Mouse (Mus musculus) liver, embryonic 16.5 days (tissue): ENCODE results near the gene 1700037H04Rik. TPM values are rescaled to one million over a fixed set of nuclear protein-coding genes. Genes with fewer than 3 reads are reported as not detected.

Experiments
- ATAC-seq: fragments of 200-750 bp; cut with Nextera tagmentation; 2 replicates; pipeline ENCODE4 v1.8.0; 2017; ENCODE audit warnings: low read depth, mild to moderate bottlenecking, moderate number of reproducible peaks, moderate library complexity
- H3K27ac ChIP-seq: fragments of 300-500 bp; sonication (generic); 2 replicates; pipeline ENCODE4 v1.5.1; 2014; ENCODE audit warnings: mild to moderate bottlenecking, low read length
- H3K27me3 ChIP-seq: fragments of 300-500 bp; sonication (generic); 2 replicates; pipeline ENCODE4 v1.6.1; 2014; ENCODE audit warnings: low read depth, low read length, mixed read lengths; ENCODE audit not compliant: control insufficient read depth, insufficient read depth
- H3K36me3 ChIP-seq: fragments of 300-500 bp; sonication (generic); 2 replicates; pipeline ENCODE4 v1.6.1; 2014; ENCODE audit warnings: mild to moderate bottlenecking; ENCODE audit not compliant: control insufficient read depth, insufficient read depth
- H3K4me1 ChIP-seq: fragments of 300-500 bp; sonication (generic); 2 replicates; pipeline ENCODE4 v1.6.1; 2014; ENCODE audit warnings: low read depth, low read length, mixed read lengths; ENCODE audit not compliant: control insufficient read depth
- H3K4me2 ChIP-seq: fragments of 300-500 bp; sonication (generic); 2 replicates; pipeline ENCODE4 v1.6.1; 2014; ENCODE audit warnings: low read depth, low read length, mixed read lengths
- H3K4me3 ChIP-seq: fragments of 300-500 bp; sonication (generic); 2 replicates; pipeline ENCODE4 v1.5.1; 2014; ENCODE audit warnings: low read depth, mild to moderate bottlenecking, low read length
- H3K9ac ChIP-seq: fragments of 300-500 bp; sonication (generic); 2 replicates; pipeline ENCODE4 v1.6.1; 2014; ENCODE audit warnings: low read depth, low read length
- H3K9me3 ChIP-seq: fragments of 300-500 bp; sonication (generic); replicated peaks from 2 replicates; pipeline ENCODE4 v1.6.1; 2016; ENCODE audit warnings: low read length; ENCODE audit not compliant: control insufficient read depth
- WGBS: fragments of 180-500 bp; shearing (Covaris S2); extraction: QIAGEN DNeasy Blood & Tissue Kit; methylation state at CpG from one replicate; pipeline ENCODE4 v1.1.7; 2014; ENCODE audit not compliant: insufficient replicate concordance; 5-methylcytosine and 5-hydroxymethylcytosine counted together
- polyA plus RNA-seq: library from polyadenylated mRNA; unstranded; fragments of >200 nt; fragmentation: Nextera tagmentation; extraction: Ambion mirVana; gene quantifications from 2 replicates; pipeline ENCODE4 v1.2.1, GENCODE M21; 2015

The 1700037H04Rik gene
- polyA plus RNA-seq, 1 experiment from 2014 or later, result 133 TPM

DNA sequence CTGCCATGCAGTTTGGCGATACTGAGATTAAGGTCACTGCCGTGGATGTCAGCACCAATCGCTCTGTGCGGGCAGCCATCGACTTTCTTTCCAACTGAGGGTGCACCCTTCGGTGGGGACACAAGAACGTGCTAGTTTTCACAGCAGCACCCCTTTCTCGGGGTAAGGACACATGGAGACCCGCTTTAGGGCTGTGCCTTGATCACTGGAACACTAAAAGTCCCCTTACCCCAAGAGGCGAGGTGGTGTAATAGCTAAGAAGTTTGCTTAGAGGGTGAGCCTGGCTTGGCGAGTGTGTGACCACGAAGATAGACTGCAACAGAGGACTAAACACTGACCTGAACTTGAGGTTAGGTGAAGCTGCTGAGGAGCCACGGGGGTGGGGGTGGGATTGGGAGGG is 14.8 kb downstream of the 1700037H04Rik start:
- Histone ChIP-seq H3K9ac (no peak overlapping the region), H3K4me2 (no peak overlapping the region), H3K27ac (no peak overlapping the region), H3K9me3 (no peaks in the 10 kb centered on the region), H3K27me3 (no peaks in the 10 kb centered on the region), H3K4me3 (no peak overlapping the region), H3K4me1 (peaks cover 10% of the 10 kb centered on the region), H3K36me3 (peaks cover 59% of the 10 kb centered on the region)
- ATAC-seq, result no peak
- WGBS, result 78% methylated on average over 13 of the region's 13 CpGs

DNA sequence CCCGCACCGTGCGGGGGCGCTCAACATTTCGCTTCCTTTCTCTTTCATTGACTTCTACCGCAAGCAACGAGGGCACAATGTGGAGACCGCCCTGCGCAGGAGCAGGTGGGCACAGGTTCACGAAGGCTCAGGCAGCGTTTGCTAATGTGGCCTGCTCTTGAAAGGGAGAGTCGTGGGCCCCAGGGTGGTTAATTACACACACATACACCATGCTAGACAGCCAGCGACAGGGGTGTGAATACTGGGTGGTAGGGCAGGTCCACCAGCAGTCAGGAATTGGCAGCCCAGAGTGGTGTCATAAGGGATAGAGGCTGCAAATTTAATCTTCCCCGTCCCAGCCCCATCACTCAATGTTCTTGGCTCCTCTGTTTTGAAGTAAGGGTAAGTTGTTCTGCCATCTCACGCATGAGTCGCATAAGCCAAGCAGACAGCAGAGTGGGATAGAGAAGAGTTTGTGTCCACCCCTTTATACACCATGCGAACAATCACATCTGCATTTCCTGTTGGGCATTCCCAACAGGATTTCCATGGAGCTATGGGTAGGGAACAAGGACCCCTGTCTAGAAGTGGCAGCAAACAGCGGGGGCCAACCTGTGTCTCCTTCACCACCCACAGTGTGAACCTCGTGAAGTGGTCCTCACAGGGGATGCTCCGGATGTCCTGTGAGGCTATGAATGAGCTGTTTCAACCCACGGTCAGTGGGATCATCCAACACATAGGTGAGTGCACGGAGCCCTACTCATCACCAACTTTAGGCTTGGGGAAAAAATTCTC is 16.7 kb downstream of the 1700037H04Rik start:
- Histone ChIP-seq H3K4me1 (peaks cover 14% of the 10 kb centered on the region), H3K27ac (no peak overlapping the region), H3K9ac (no peak overlapping the region), H3K4me2 (peak overlapping the region; percentile 22; the same call in 1 of the 2 replicates), H3K4me3 (no peak overlapping the region), H3K9me3 (no peaks in the 10 kb centered on the region), H3K36me3 (peaks cover 41% of the 10 kb centered on the region), H3K27me3 (no peaks in the 10 kb centered on the region)
- no peak for ATAC-seq
- WGBS, result 78% methylated on average over 22 of the region's 22 CpGs

DNA sequence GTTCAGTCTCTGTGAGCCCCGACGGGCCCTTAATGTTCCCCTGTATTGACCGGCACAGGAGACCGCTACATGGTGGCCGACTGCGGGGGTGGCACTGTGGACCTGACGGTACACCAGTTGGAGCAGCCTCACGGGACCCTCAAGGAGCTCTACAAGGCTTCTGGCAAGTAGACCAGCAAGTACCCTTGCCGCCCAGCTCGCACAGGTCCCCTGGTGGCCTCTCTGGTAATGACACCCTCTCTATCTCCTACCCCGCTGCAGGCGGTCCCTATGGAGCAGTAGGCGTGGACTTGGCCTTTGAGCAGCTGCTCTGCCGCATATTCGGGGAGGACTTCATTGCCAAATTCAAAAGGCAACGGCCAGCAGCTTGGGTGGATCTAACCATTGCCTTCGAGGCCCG is 17.3 kb downstream of the 1700037H04Rik start:
- no peak overlapping the region for H3K9ac ChIP-seq
- peaks cover 35% of the 10 kb centered on the region for H3K36me3 ChIP-seq
- H3K4me1 ChIP-seq, result peaks cover 15% of the 10 kb centered on the region
- peak overlapping the region; percentile 22; the same call in 1 of the 2 replicates for H3K4me2 ChIP-seq
- 19% methylated on average over 18 of the region's 18 CpGs for WGBS
- H3K27ac ChIP-seq, result no peak overlapping the region
- H3K27me3 ChIP-seq, result no peaks in the 10 kb centered on the region
- no peak overlapping the region for H3K4me3 ChIP-seq
- ATAC-seq, result peak; percentile 81
- H3K9me3 ChIP-seq, result no peaks in the 10 kb centered on the region

DNA sequence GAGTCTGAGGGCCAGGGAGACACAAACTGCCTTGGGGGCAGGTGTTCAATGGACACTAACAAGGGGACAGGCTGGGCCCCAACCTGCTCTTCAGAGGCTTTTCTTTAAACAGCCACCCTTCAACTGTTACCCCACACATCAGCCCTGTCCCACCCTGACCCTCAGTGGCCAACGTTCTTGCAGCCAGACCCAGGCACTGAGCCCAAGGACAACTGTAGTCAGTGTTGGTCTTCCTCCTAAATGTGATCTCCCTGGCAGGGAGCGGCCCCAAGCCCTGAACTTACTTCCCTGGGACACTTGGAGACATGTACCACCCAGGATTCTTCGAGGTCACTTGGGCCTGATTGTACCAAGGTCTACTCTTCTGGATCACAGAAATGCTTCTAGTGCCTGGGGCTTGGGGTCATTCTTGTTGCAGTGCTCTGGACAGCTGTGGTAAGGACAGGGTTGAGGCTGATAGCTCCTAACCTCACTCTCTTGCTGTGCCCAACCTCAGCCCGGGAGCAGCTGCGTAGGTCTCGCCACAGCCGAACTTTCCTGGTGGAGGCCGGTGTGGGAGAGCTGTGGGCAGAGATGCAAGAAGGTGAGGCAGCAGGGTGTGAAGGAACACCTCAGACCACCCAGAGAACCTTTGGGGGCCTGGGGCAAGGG is 18.4 kb downstream of the 1700037H04Rik start:
- H3K4me3 ChIP-seq, result no peak overlapping the region
- no peak overlapping the region for H3K4me2 ChIP-seq
- no peak overlapping the region for H3K9ac ChIP-seq
- H3K27ac ChIP-seq, result no peak overlapping the region
- no peak for ATAC-seq
- H3K36me3 ChIP-seq, result peaks cover 24% of the 10 kb centered on the region
- WGBS, result 83% methylated on average over 8 of the region's 8 CpGs
- no peaks in the 10 kb centered on the region for H3K9me3 ChIP-seq
- H3K4me1 ChIP-seq, result peaks cover 22% of the 10 kb centered on the region
- H3K27me3 ChIP-seq, result no peaks in the 10 kb centered on the region

DNA sequence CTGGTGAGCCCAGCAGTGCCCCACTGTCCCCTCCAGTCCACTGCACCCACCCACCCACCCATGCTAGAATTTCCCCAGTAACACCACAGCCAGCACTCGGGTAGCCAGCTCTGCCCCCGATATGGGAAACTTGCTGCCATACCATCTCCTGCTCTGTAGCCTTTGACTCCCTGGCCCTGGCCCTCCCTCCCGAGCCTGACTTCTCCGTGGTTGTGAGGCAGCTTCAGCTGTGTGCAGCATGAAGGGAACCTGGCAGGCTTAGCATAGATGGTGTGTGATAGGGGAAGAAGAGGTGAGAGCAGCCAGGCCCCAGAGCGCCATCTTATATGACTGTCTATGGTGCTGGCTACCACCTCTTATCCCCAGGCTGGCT is 19.4 kb downstream of the 1700037H04Rik start:
- WGBS, result 72% methylated on average over 5 of the region's 5 CpGs
- Histone ChIP-seq H3K4me3 (no peak overlapping the region), H3K27ac (no peak overlapping the region), H3K9ac (no peak overlapping the region), H3K36me3 (peaks cover 15% of the 10 kb centered on the region), H3K9me3 (no peaks in the 10 kb centered on the region), H3K4me2 (no peak overlapping the region), H3K27me3 (no peaks in the 10 kb centered on the region), H3K4me1 (peaks cover 30% of the 10 kb centered on the region)
- no peak for ATAC-seq

DNA sequence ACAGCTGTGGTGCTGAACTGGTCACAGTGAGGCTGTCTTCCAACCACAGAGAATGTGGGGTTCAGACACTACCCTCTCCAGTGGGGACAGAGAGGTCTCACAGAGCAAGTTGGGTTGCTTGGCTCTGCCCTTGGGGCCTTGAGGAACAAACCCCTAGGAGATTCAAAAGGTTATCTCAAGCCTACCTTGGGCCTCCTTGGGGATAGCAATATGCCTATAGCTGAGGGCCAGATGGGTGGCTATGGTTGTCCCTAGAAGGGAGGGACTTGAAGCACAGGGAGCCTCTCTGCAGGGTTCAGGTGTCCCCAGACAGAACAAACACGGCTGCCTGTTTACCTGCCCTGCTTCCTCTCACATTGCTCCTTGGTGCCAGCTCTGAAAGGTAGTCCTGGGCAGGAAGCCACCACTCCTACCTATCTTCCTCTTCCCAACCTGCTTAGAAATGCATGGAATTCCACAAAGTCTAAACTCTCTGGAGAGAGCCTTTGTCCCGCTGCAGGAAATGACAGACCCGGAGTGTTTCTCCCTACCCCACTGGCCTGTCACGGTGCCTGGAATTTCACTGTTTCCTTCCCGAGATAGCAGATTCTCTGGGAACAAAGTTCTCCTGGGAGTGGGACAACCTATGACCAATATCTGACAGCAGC is 19.9 kb downstream of the 1700037H04Rik start:
- peaks cover 9% of the 10 kb centered on the region for H3K36me3 ChIP-seq
- H3K9me3 ChIP-seq, result no peaks in the 10 kb centered on the region
- H3K4me3 ChIP-seq, result no peak overlapping the region
- WGBS, result 64% methylated on average over 5 of the region's 5 CpGs
- no peak for ATAC-seq
- H3K4me2 ChIP-seq, result no peak overlapping the region
- H3K4me1 ChIP-seq, result peaks cover 35% of the 10 kb centered on the region
- H3K27ac ChIP-seq, result peak overlapping the region; percentile 41; the same call in 1 of the 2 replicates
- H3K9ac ChIP-seq, result 0 out of 2 replicates have a peak overlapping the region, but pooled peaks have one; percentile 6
- no peaks in the 10 kb centered on the region for H3K27me3 ChIP-seq

DNA sequence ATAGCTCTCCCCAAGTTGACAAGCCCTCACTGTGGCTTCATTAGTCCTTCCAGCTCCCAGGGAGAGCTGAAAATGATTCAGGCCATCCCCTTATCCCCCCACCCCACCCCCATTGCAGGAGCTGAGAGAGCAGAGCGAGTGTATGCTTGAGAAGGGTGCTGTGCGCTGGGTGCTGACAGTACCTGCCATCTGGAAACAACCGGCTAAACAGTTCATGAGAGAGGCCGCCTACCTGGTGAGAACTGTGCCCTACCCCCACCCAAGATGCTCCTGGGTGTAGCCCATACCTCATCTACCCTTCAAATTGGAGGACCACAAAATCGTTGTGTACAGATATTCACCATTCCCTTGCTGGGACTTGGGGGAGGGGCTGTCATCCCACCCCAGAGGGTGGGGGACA is 20.6 kb downstream of the 1700037H04Rik start:
- H3K9me3 ChIP-seq, result no peaks in the 10 kb centered on the region
- no peaks in the 10 kb centered on the region for H3K27me3 ChIP-seq
- H3K9ac ChIP-seq, result no peak overlapping the region
- ATAC-seq, result no peak
- 75% methylated on average over 5 of the region's 5 CpGs for WGBS
- H3K27ac ChIP-seq, result no peak overlapping the region
- H3K4me3 ChIP-seq, result no peak overlapping the region
- peaks cover 42% of the 10 kb centered on the region for H3K4me1 ChIP-seq
- peaks cover 4% of the 10 kb centered on the region for H3K36me3 ChIP-seq
- H3K4me2 ChIP-seq, result no peak overlapping the region

DNA sequence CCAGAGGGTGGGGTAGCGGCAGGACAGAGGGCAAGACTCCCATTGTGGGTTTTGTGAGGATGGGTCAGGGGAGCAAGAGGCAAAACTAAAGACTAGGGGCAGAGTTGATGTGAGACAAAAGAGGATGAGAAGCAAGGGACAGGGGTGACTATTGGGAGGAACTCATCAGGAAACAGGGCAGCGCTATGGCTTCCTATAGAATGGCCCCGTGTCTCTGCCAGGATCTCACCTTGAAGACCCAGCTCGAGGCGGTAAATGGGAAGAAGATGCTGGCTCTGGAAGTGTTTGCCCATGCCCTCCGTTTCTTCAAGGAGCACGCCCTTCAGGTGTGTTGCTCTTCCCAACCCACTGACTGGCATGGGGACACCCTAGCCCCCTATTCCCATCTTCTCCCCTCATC is 21.1 kb downstream of the 1700037H04Rik start:
- no peak overlapping the region for H3K9ac ChIP-seq
- 89% methylated on average over 7 of the region's 7 CpGs for WGBS
- no peak overlapping the region for H3K27ac ChIP-seq
- H3K4me1 ChIP-seq, result peaks cover 46% of the 10 kb centered on the region
- ATAC-seq, result no peak
- no peak overlapping the region for H3K4me3 ChIP-seq
- no peaks in the 10 kb centered on the region for H3K27me3 ChIP-seq
- H3K4me2 ChIP-seq, result no peak overlapping the region
- peaks cover 4% of the 10 kb centered on the region for H3K36me3 ChIP-seq
- H3K9me3 ChIP-seq, result no peaks in the 10 kb centered on the region

DNA sequence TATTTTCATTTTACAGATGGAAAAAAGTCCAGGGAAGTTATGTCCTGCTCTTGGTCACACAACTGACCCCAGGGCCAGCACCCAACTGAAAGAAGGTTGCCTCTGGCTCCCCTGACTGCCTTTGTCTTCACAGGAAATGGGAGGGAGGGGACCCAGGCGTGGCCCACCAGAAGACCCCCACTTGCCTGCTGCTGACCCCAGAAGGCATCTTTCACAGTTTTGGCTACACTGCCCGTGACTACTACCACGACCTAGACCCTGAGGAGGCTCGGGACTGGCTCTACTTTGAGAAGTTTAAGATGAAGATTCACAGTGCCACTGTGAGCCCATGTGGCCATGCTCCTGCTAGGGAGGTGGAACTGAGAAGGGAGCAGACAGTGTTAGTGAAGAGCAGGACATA is 21.6 kb downstream of the 1700037H04Rik start:
- no peak overlapping the region for H3K9ac ChIP-seq
- no peak overlapping the region for H3K27ac ChIP-seq
- ATAC-seq, result no peak
- H3K36me3 ChIP-seq, result 0 out of 2 replicates have a peak, but pooled peaks cover under 1% of the 10 kb centered on the region
- no peaks in the 10 kb centered on the region for H3K27me3 ChIP-seq
- H3K4me3 ChIP-seq, result no peak overlapping the region
- peaks cover 46% of the 10 kb centered on the region for H3K4me1 ChIP-seq
- H3K9me3 ChIP-seq, result no peaks in the 10 kb centered on the region
- H3K4me2 ChIP-seq, result no peak overlapping the region
- WGBS, result 76% methylated on average over 4 of the region's 4 CpGs
